Mouse (Mus musculus): ENCODE data around the gene Dtnb.

GRCm38 (mm10) chr12:3807548-3808395 lies 235.6 kb downstream of the Dtnb start:
- TF ChIP-seq MAX (IDR thresholded peaks at IDR 0.05): no peak
- TF ChIP-seq CTCF (IDR thresholded peaks at IDR 0.05; ENCODE audit: control insufficient read depth, insufficient read depth, insufficient read length): peak; percentile 50
- TF ChIP-seq USF1 (IDR thresholded peaks at IDR 0.05; ENCODE audit: low read depth): no peak
- TF ChIP-seq CEBPB (IDR thresholded peaks at IDR 0.05; ENCODE audit: low read depth): no peak
- no peak for TF ChIP-seq MYOD1 (IDR thresholded peaks at IDR 0.05; ENCODE audit: control insufficient read depth, insufficient read length, low read depth)
- TF ChIP-seq MYOG (IDR thresholded peaks at IDR 0.05; ENCODE audit: control insufficient read depth, extremely low read depth, insufficient read length): no peak
- TF ChIP-seq FOSL1 (IDR thresholded peaks at IDR 0.05; ENCODE audit: insufficient read depth, low read length, poor library complexity, severe bottlenecking): no peak

Measured in C2C12 (cell line).